Mouse (Mus musculus) lung, postnatal 36 days (tissue): ENCODE data around the gene Ifi203.
"Not testable (repeated sequence)": the region's sequence is repeated elsewhere in the genome, so short reads cannot be mapped to it uniquely, and the experiment has no call there.

Source experiments
- DNase-seq: peaks from one replicate; pipeline ENCODE4 v3.0.0; 2022; ENCODE audit warnings: mixed read lengths

The Ifi203 gene

GRCm38 (mm10) chr1:173887026-173887787 is 55.3 kb downstream of the Ifi203 start:
- not testable (repeated sequence) for DNase-seq

GRCm38 (mm10) chr1:173880004-173880666 is 62.3 kb downstream of the Ifi203 start:
- DNase-seq: peak; percentile 57

- DNase-seq: not testable (repeated sequence)
These were observed 63.1 kb downstream of the Ifi203 start for GRCm38 (mm10) chr1:173879225-173879987.

DNA sequence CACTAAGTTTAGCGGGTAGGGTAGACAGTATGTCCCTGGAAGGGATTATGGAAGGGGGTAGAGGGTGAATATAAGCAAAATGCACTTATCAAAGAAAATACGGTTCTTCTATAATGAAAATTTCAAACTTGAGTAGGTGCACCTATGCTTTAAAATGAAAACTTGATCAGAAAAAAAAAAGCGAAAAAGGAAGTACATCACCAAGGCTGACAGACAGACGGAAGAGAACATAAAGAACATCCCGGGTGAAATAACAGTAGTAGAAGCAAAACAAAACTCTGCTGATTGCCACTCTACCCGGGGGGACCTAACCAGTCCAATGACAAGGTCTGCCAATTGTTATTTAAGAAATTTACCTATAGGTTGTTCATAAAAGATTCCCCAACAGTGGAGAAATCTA is 64.2 kb downstream of the Ifi203 start:
- not testable (repeated sequence) for DNase-seq

DNA sequence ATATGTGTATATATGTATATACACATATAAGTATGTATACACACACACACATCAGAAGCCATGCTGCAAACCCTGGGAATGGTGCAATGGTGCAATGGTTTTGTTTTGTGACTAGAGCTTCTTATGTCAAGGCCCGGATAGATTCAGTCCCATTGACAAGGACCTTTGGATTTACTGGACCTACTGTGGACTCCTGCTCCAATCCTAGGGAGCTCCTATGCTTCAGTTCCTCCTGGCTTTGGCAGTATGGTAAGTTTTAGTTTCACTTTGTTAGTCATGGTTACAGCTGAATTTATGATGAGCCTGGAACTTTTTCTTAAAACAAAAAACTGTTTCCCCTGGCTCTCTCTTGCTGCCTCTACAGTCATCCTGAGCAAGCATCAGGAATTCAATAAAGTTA is 65.3 kb downstream of the Ifi203 start:
- DNase-seq: not testable (repeated sequence)
